Mouse (Mus musculus) lung, embryonic 14.5 days (tissue): ENCODE measurements around the gene Zfp683. TPM values are rescaled to one million over a fixed set of nuclear protein-coding genes. Genes with fewer than 3 reads are reported as not detected.
A peak's percentile ranks its signal among the peaks of the same experiment; 100 is the strongest.

Experiments
- ATAC-seq: fragments of 200-750 bp; cut with Nextera tagmentation; 2 replicates; pipeline ENCODE4 v1.8.0; 2017; ENCODE audit warnings: mild to moderate bottlenecking, moderate TSS enrichment, moderate library complexity; ENCODE audit not compliant: insufficient read depth
- DNase-seq: peaks from one replicate; pipeline ENCODE4 v3.0.0-alpha.2; 2015
- H3K27ac ChIP-seq: fragments of 300-500 bp; sonication (generic); 2 replicates; pipeline ENCODE4 v1.5.1; 2014; ENCODE audit warnings: low read depth, mild to moderate bottlenecking, moderate library complexity
- H3K27me3 ChIP-seq: fragments of 300-500 bp; sonication (generic); 2 replicates; pipeline ENCODE4 v1.6.1; 2014; ENCODE audit warnings: low read length, control low read depth; ENCODE audit not compliant: insufficient read depth
- H3K36me3 ChIP-seq: fragments of 300-500 bp; sonication (generic); 2 replicates; pipeline ENCODE4 v1.6.1; 2014; ENCODE audit warnings: control low read depth; ENCODE audit not compliant: insufficient read depth
- H3K4me1 ChIP-seq: fragments of 300-500 bp; sonication (generic); 2 replicates; pipeline ENCODE4 v1.6.1; 2014; ENCODE audit warnings: antibody characterized with exemption, control low read depth; ENCODE audit not compliant: insufficient read depth
- H3K4me2 ChIP-seq: fragments of 300-500 bp; sonication (generic); 2 replicates; pipeline ENCODE4 v1.6.1; 2014; ENCODE audit warnings: mild to moderate bottlenecking
- H3K4me3 ChIP-seq: fragments of 300-500 bp; sonication (generic); 2 replicates; pipeline ENCODE4 v1.5.1; 2014; ENCODE audit warnings: low read depth, low read length
- H3K9ac ChIP-seq: fragments of 300-500 bp; sonication (generic); 2 replicates; pipeline ENCODE4 v1.6.1; 2014
- H3K9me3 ChIP-seq: fragments of 300-500 bp; sonication (generic); 2 replicates; pipeline ENCODE4 v1.6.1; 2016; ENCODE audit warnings: low read depth, low read length, control low read depth
- CTCF ChIP-seq: IDR thresholded peaks from 2 replicates; pipeline ENCODE4 v1.5.1; 2016; ENCODE audit warnings: antibody characterized with exemption, low read depth
- WGBS: fragments of 180-500 bp; shearing (Covaris S2); extraction: QIAGEN DNeasy Blood & Tissue Kit; methylation state at CpG from one replicate; pipeline ENCODE4 v1.1.7; 2014; 5-methylcytosine and 5-hydroxymethylcytosine counted together
- polyA plus RNA-seq: library from polyadenylated mRNA; unstranded; fragments of >200 nt; fragmentation: Nextera tagmentation; extraction: Ambion mirVana; gene quantifications from 2 replicates; pipeline ENCODE4 v1.2.1, GENCODE M21; 2014

Gene Zfp683
- polyA plus RNA-seq, 1 experiment from 2014 or later: not detected

GRCm38 (mm10) chr4:134092382-134093288, 39.0 kb downstream of the Zfp683 start:
- no peak overlapping the region for H3K4me3 ChIP-seq
- no peak for ATAC-seq
- no peaks in the 10 kb centered on the region for H3K27me3 ChIP-seq
- H3K9me3 ChIP-seq: no peaks in the 10 kb centered on the region
- H3K27ac ChIP-seq: no peak overlapping the region
- no peak overlapping the region for H3K4me2 ChIP-seq
- 69% methylated on average over 6 of the region's 6 CpGs for WGBS
- peak; percentile 76 for TF ChIP-seq CTCF
- no peaks in the 10 kb centered on the region for H3K4me1 ChIP-seq
- no peak overlapping the region for H3K9ac ChIP-seq
- peak; percentile 63 for DNase-seq
- no peaks in the 10 kb centered on the region for H3K36me3 ChIP-seq

GRCm38 (mm10) chr4:134094004-134094564, 40.4 kb downstream of the Zfp683 start:
- no peaks in the 10 kb centered on the region for H3K27me3 ChIP-seq
- no peak for DNase-seq
- H3K36me3 ChIP-seq: no peaks in the 10 kb centered on the region
- H3K4me3 ChIP-seq: no peak overlapping the region
- H3K27ac ChIP-seq: no peak overlapping the region
- 82% methylated on average over 7 of the region's 7 CpGs for WGBS
- H3K9me3 ChIP-seq: no peaks in the 10 kb centered on the region
- H3K4me2 ChIP-seq: no peak overlapping the region
- no peak for ATAC-seq
- H3K9ac ChIP-seq: no peak overlapping the region
- TF ChIP-seq CTCF: no peak
- H3K4me1 ChIP-seq: no peaks in the 10 kb centered on the region

DNA sequence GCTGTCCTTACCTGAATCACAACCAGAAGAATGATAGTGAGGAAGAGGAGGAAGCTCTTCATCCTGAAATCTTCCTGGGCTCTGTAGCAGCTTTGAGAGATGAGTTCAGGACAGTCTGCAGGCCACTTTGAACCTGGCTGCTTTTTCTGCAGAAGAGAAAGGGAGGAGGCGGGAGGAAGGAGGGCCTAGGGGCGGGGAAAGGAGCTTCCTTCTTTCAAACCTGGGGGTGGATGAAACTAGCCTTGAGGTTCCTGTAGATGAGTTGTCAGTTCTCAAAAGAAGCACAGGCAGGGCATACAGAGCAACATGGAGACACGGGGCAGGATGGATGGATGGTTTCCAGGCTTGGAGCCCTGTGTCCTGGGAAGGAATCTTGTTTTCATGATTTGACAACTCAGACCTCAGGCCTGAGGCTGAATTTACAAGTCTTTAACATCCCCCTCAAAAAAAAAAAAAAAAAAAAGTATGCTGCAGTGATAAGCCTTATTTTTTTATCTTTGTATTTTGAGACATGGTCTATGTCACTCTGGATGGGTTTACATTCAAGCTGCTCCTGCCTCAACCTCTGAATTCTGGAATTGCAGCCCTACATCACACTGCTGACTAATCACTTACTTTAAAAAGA, 41.4 kb downstream of the Zfp683 start, which contains the start of gene Cd52:
TSS of gene Cd52 (minus strand) at position 160 of the 625 bp plus-strand sequence.
- Histone ChIP-seq H3K27ac (no peak within 1 kb of the TSS), H3K4me2 (no peak within 1 kb of the TSS), H3K9me3 (no peaks in the 10 kb centered on the region), H3K4me3 (no peak within 1 kb of the TSS), H3K9ac (no peak within 1 kb of the TSS), H3K36me3 (no peaks in the 10 kb centered on the region), H3K4me1 (no peaks in the 10 kb centered on the region), H3K27me3 (no peaks in the 10 kb centered on the region)
- ATAC-seq: no peak
- no peak for TF ChIP-seq CTCF
- no peak for DNase-seq
- 43% methylated on average over 3 of the region's 3 CpGs for WGBS

DNA sequence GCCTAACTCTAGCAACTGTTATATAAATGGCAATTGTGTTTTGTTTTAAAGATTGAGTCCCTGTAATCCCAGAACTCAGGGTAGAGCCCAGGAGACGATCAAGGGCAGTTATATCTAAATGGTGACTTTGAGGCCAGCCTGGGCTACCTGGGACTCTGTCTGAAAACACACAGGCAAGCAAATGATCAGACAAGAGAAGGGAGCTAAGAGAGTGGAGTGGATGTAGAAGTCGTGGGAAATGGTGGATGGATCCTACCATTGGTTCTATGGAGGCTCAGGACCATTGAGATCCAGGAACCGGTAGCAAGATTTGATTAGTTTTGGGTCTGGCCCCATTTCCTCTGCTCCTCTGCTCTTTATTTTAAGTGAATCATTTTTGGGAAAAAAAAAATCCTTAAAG, 42.5 kb downstream of the Zfp683 start:
- no peaks in the 10 kb centered on the region for H3K4me1 ChIP-seq
- no peak overlapping the region for H3K9ac ChIP-seq
- H3K4me3 ChIP-seq: no peak overlapping the region
- no peaks in the 10 kb centered on the region for H3K36me3 ChIP-seq
- H3K9me3 ChIP-seq: no peaks in the 10 kb centered on the region
- no peak for DNase-seq
- ATAC-seq: no peak
- TF ChIP-seq CTCF: no peak
- H3K4me2 ChIP-seq: no peak overlapping the region
- no peaks in the 10 kb centered on the region for H3K27me3 ChIP-seq
- 80% methylated on average over 3 of the region's 3 CpGs for WGBS
- no peak overlapping the region for H3K27ac ChIP-seq

- TF ChIP-seq CTCF: no peak
- H3K9ac ChIP-seq: no peak overlapping the region
- WGBS: 64% methylated on average over 5 of the region's 5 CpGs
- H3K27me3 ChIP-seq: no peaks in the 10 kb centered on the region
- no peak overlapping the region for H3K4me2 ChIP-seq
- DNase-seq (no peak), ATAC-seq (no peak)
- H3K9me3 ChIP-seq: no peaks in the 10 kb centered on the region
- no peak overlapping the region for H3K4me3 ChIP-seq
- H3K36me3 ChIP-seq: no peaks in the 10 kb centered on the region
- H3K4me1 ChIP-seq: no peaks in the 10 kb centered on the region
- H3K27ac ChIP-seq: no peak overlapping the region
Measured at GRCm38 (mm10) chr4:134097015-134097608, 43.5 kb downstream of the Zfp683 start.

DNA sequence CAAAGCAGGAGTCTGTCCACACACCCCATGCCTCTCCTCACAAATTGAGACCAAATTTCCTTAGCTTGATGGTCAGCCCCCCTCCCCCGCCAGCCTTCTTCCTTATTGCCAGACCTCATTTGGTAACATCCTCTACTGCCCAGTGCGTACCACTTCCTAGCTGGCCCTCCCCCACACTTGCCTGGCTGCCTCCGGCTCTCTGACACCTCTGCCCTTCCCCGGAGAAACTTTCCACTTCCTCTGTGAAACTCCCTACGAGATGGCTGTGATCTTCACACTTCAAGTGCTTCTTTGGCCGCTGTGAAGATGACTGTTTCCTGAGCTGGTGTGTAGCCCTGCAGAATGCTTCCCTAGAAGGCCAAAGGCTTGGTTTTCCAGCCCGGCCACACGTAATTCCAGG, 45.0 kb downstream of the Zfp683 start:
- H3K4me1 ChIP-seq: no peaks in the 10 kb centered on the region
- no peaks in the 10 kb centered on the region for H3K27me3 ChIP-seq
- H3K4me2 ChIP-seq: no peak overlapping the region
- no peaks in the 10 kb centered on the region for H3K36me3 ChIP-seq
- no peak overlapping the region for H3K9ac ChIP-seq
- WGBS: 34% methylated on average over 8 of the region's 8 CpGs
- no peak for TF ChIP-seq CTCF
- ATAC-seq (no peak), DNase-seq (peak; percentile 26)
- no peak overlapping the region for H3K27ac ChIP-seq
- H3K4me3 ChIP-seq: no peak overlapping the region
- H3K9me3 ChIP-seq: no peaks in the 10 kb centered on the region

DNA sequence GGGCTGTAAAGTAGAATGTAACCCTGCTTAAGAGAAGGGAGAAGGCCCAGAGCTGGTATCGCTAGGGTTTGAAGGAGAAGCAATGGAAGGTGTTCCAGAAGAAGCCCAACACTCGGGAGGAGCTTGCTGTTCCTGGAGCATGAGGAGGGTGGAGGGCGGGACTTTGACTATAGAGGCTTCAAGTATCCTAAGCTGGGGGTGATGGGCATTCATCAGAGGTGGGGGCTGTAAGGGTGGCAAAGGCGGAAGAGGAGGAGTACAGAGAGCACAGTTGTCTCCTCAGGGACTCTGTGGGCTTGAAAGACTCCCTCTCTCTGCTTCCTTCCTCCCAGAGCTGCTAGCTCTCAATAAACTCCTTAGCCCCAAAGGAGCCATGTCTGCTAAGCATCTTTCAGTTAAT, 46.6 kb downstream of the Zfp683 start:
- H3K27me3 ChIP-seq: no peaks in the 10 kb centered on the region
- no peaks in the 10 kb centered on the region for H3K9me3 ChIP-seq
- no peak overlapping the region for H3K9ac ChIP-seq
- ATAC-seq: no peak
- no peak for TF ChIP-seq CTCF
- no peak overlapping the region for H3K27ac ChIP-seq
- WGBS: 72% methylated on average over 4 of the region's 4 CpGs
- H3K4me2 ChIP-seq: no peak overlapping the region
- no peaks in the 10 kb centered on the region for H3K4me1 ChIP-seq
- H3K4me3 ChIP-seq: no peak overlapping the region
- no peak for DNase-seq
- H3K36me3 ChIP-seq: no peaks in the 10 kb centered on the region
